Comparison of ENCODE assay signal across 7 mouse cellular contexts in the genomic region with DNA sequence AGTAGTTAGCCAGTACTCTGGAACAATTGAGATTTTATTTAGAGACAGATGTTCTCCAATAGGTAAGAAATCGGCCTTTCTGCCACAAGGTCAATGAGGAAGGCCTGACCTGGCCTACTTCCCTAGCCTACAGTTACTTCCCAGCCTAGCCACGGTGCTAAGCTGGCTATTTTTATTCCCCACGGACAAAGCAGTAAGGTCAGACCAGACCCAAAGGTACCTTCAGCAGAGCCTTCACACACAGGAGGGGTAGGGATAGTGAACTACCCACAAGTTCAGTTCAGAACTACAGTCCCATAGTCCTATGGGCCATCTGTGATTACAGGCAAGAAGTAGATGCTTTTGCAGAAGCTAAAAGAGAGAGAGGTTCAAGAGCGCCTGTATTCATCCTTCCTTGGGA. TPM values are rescaled to one million over a fixed set of nuclear protein-coding genes. Genes with fewer than 3 reads are reported as not detected.
DNase-seq lines count a peak whose midpoint lies in the region; ATAC-seq and TF ChIP-seq lines count a peak whose summit lies in the region.

No protein-coding gene starts in this region.

- no peak for TF ChIP-seq POLR2A in spleen, adult 2 months (IDR thresholded peaks at IDR 0.05; ENCODE audit: low read depth, low read length)

- peak overlapping the region; percentile 94 for H3K27ac ChIP-seq in spleen, adult 2 months (ENCODE audit: insufficient read depth, low read length)
- H3K27ac ChIP-seq in heart, embryonic 12.5 days (ENCODE audit: poor library complexity, severe bottlenecking) = peak overlapping the region; percentile 92
- H3K27ac ChIP-seq in liver, embryonic 11.5 days (ENCODE audit: low read depth, low read length) = peak overlapping the region; percentile 87

- peak overlapping the region; percentile 94; the same call in 1 of the 2 replicates for H3K9ac ChIP-seq in heart, embryonic 12.5 days
- peak overlapping the region; percentile 94; the same call in 1 of the 2 replicates for H3K9ac ChIP-seq in liver, embryonic 11.5 days (ENCODE audit: low read depth, low read length)

- H3K9me3 ChIP-seq in heart, embryonic 12.5 days (replicated peaks) = no peaks in the 10 kb centered on the region
- H3K9me3 ChIP-seq in liver, embryonic 11.5 days (ENCODE audit: control insufficient read depth, low read length) = no peaks in the 10 kb centered on the region

- no peak overlapping the region for H3K4me3 ChIP-seq in spleen, adult 2 months (ENCODE audit: extremely low read depth, insufficient read depth, insufficient read length)
- H3K4me3 ChIP-seq in heart, embryonic 12.5 days = no peak overlapping the region; the same call in 1 of the 2 replicates
- H3K4me3 ChIP-seq in liver, embryonic 11.5 days (ENCODE audit: low read depth, low read length) = no peak overlapping the region

- TF ChIP-seq CTCF in spleen, adult 2 months (IDR thresholded peaks at IDR 0.05; ENCODE audit: extremely low read depth, insufficient read depth, insufficient read length, insufficient replicate concordance) = no peak

- WGBS in spleen, adult 2 months = 43% methylated on average over 4 of the region's 4 CpGs
- WGBS in heart, embryonic 12.5 days = 48% methylated on average over 4 of the region's 4 CpGs
- WGBS in liver, embryonic 11.5 days = 56% methylated on average over 4 of the region's 4 CpGs

- peaks cover 18% of the 10 kb centered on the region; the same call in 1 of the 2 replicates for H3K4me1 ChIP-seq in spleen, adult 2 months (ENCODE audit: control insufficient read depth, insufficient read depth, insufficient read length)
- peaks cover 41% of the 10 kb centered on the region for H3K4me1 ChIP-seq in heart, embryonic 12.5 days (replicated peaks)
- H3K4me1 ChIP-seq in liver, embryonic 11.5 days (replicated peaks; ENCODE audit: control insufficient read depth, insufficient read depth, low read length) = peaks cover 38% of the 10 kb centered on the region

- H3K36me3 ChIP-seq in spleen, adult 2 months (ENCODE audit: control insufficient read depth, insufficient read depth, low read length) = peaks cover 16% of the 10 kb centered on the region
- peaks cover 47% of the 10 kb centered on the region for H3K36me3 ChIP-seq in heart, embryonic 12.5 days
- H3K36me3 ChIP-seq in liver, embryonic 11.5 days (ENCODE audit: control insufficient read depth, insufficient read depth, low read length) = peaks cover 40% of the 10 kb centered on the region

- H3K4me2 ChIP-seq in heart, embryonic 12.5 days = no peak overlapping the region
- peak overlapping the region; percentile 97 for H3K4me2 ChIP-seq in liver, embryonic 11.5 days

- ATAC-seq in heart, embryonic 12.5 days (ENCODE audit: insufficient number of reproducible peaks, low FRiP score) = no peak
- ATAC-seq in liver, embryonic 11.5 days (replicated peaks; ENCODE audit: low FRiP score) = no peak

- H3K27me3 ChIP-seq in spleen, adult 2 months (ENCODE audit: control insufficient read depth, insufficient read depth, low read length) = no peaks in the 10 kb centered on the region
- no peaks in the 10 kb centered on the region for H3K27me3 ChIP-seq in heart, embryonic 12.5 days (replicated peaks)
- H3K27me3 ChIP-seq in liver, embryonic 11.5 days (replicated peaks; ENCODE audit: control insufficient read depth, insufficient read depth, low read length) = no peaks in the 10 kb centered on the region

- DNase-seq in spleen, adult 2 months (ENCODE audit: low read depth in 1 of 2, low spot score in 2 of 2) = no peak
- no peak for DNase-seq in spleen, postnatal 4 days (ENCODE audit: low spot score in 2 of 2)
- DNase-seq in liver, embryonic 11.5 days (ENCODE audit: low spot score) = no peak
- DNase-seq in right cerebral cortex, postnatal 4 days = no peak
- DNase-seq in embryo, embryonic 9.5 days (ENCODE audit: extremely low spot score) = no peak
- no peak for DNase-seq in lung, postnatal 36 days

RNA-seq across cellular contexts. Expression of a gene that starts 1.0 kb away (rescaled TPM):
- 35.0 and 44.5 TPM in 2 replicates for polyA plus RNA-seq in spleen, adult 2 months (2012; rRNA removed)
- polyA plus RNA-seq in heart, embryonic 12.5 days (2016; fragmentation: Nextera tagmentation; extraction: Ambion mirVana) = 27.9 and 28.4 TPM in 2 replicates
- 27.0 and 30.3 TPM in 2 replicates for polyA plus RNA-seq in liver, embryonic 11.5 days (2014; fragmentation: Nextera tagmentation; extraction: Ambion mirVana)

RNA-seq across cellular contexts. Expression of a gene that starts 21.3 kb away (rescaled TPM):
- 117 and 144 TPM in 2 replicates for polyA plus RNA-seq in spleen, adult 2 months (2012; rRNA removed)
- 221 and 227 TPM in 2 replicates for polyA plus RNA-seq in heart, embryonic 12.5 days (2016; fragmentation: Nextera tagmentation; extraction: Ambion mirVana)
- 285 and 290 TPM in 2 replicates for polyA plus RNA-seq in liver, embryonic 11.5 days (2014; fragmentation: Nextera tagmentation; extraction: Ambion mirVana)

RNA-seq across cellular contexts. Expression of a gene that starts 24.2 kb away (rescaled TPM):
- polyA plus RNA-seq in spleen, adult 2 months (2012; rRNA removed) = 0.37 and 0.69 TPM in 2 replicates
- polyA plus RNA-seq in heart, embryonic 12.5 days (2016; fragmentation: Nextera tagmentation; extraction: Ambion mirVana) = 3.8 and 4.5 TPM in 2 replicates
- polyA plus RNA-seq in liver, embryonic 11.5 days (2014; fragmentation: Nextera tagmentation; extraction: Ambion mirVana) = 1.6 and 2.1 TPM in 2 replicates
